Comparison of ENCODE assay signal across 9 mouse cellular contexts in genomic region chr1:87568398-87568797, GRCm38 (mm10). TPM values are rescaled to one million over a fixed set of nuclear protein-coding genes. Genes with fewer than 3 reads are reported as not detected.
DNase-seq lines count a peak whose midpoint lies in the region; ATAC-seq and TF ChIP-seq lines count a peak whose summit lies in the region.
"Had no signal": no experiment of that assay in that cellular context is flagged by ENCODE, and none has a peak within 500 bp of the region (broad histone marks: within the 10 kb centered on the region; RNA-seq: fewer than 3 reads in every experiment).

No protein-coding gene starts in this region.

- intact Hi-C loops in left cerebral cortex, postnatal 36 days (cut with DNase I) = no loop called here

- no peaks in the 10 kb centered on the region for H3K9me3 ChIP-seq in kidney, postnatal 0 days (replicated peaks; ENCODE audit: low read length)
- H3K9me3 ChIP-seq in midbrain, embryonic 15.5 days = no peaks in the 10 kb centered on the region
- H3K9me3 ChIP-seq: lung, embryonic 15.5 days had no signal

- no peaks in the 10 kb centered on the region for H3K36me3 ChIP-seq in kidney, postnatal 0 days (ENCODE audit: insufficient read depth, low read length)
- H3K36me3 ChIP-seq in small intestine, adult 2 months (ENCODE audit: control insufficient read depth, insufficient read depth, low read length) = no peaks in the 10 kb centered on the region
- H3K36me3 ChIP-seq in midbrain, embryonic 15.5 days (replicated peaks) = no peaks in the 10 kb centered on the region
- H3K36me3 ChIP-seq: lung, embryonic 15.5 days had no signal

- H3K27ac ChIP-seq in kidney, postnatal 0 days = no peak overlapping the region
- H3K27ac ChIP-seq in embryonic fibroblast, embryonic 13.5 days (ENCODE audit: insufficient read depth, low read length) = no peak overlapping the region
- no peak overlapping the region for H3K27ac ChIP-seq in small intestine, adult 2 months (ENCODE audit: insufficient read depth, low read depth, low read length)
- H3K27ac ChIP-seq in midbrain, embryonic 15.5 days = no peak overlapping the region
- H3K27ac ChIP-seq: lung, embryonic 15.5 days had no signal

- no peaks in the 10 kb centered on the region for H3K4me1 ChIP-seq in kidney, postnatal 0 days (replicated peaks; ENCODE audit: insufficient read depth, low read length)
- H3K4me1 ChIP-seq in embryonic fibroblast, embryonic 13.5 days (ENCODE audit: control insufficient read depth, insufficient read depth, low read length) = no peaks in the 10 kb centered on the region
- H3K4me1 ChIP-seq in small intestine, adult 2 months (ENCODE audit: control insufficient read depth, insufficient read depth, insufficient read length, low read length) = peaks cover 9% of the 10 kb centered on the region; the same call in 1 of the 2 replicates
- no peaks in the 10 kb centered on the region for H3K4me1 ChIP-seq in midbrain, embryonic 15.5 days

- no peak overlapping the region for H3K4me3 ChIP-seq in kidney, postnatal 0 days (replicated peaks; ENCODE audit: low read depth, low read length)
- H3K4me3 ChIP-seq in embryonic fibroblast, embryonic 13.5 days (ENCODE audit: insufficient read depth, low read length) = no peak overlapping the region
- no peak overlapping the region for H3K4me3 ChIP-seq in small intestine, adult 2 months (ENCODE audit: low read depth, low read length)
- no peak overlapping the region for H3K4me3 ChIP-seq in midbrain, embryonic 15.5 days
- H3K4me3 ChIP-seq: lung, embryonic 15.5 days had no signal

- 55% methylated on average over 6 of the region's 6 CpGs for WGBS in kidney, postnatal 0 days
- 42% methylated on average over 6 of the region's 6 CpGs for WGBS in small intestine, adult 2 months
- WGBS in midbrain, embryonic 15.5 days = 42% methylated on average over 6 of the region's 6 CpGs

- TF ChIP-seq POLR2A in embryonic fibroblast, embryonic 13.5 days (IDR thresholded peaks at IDR 0.05; ENCODE audit: low read depth, low read length) = no peak
- no peak for TF ChIP-seq POLR2A in small intestine, adult 2 months (IDR thresholded peaks at IDR 0.05; ENCODE audit: low read depth, low read length)

- H3K27me3 ChIP-seq in kidney, postnatal 0 days (ENCODE audit: insufficient read depth, low read length) = no peaks in the 10 kb centered on the region
- H3K27me3 ChIP-seq in small intestine, adult 2 months (ENCODE audit: control insufficient read depth, insufficient read depth, low read length) = no peaks in the 10 kb centered on the region
- H3K27me3 ChIP-seq in midbrain, embryonic 15.5 days (replicated peaks) = no peaks in the 10 kb centered on the region
- H3K27me3 ChIP-seq: lung, embryonic 15.5 days had no signal

- no peak overlapping the region for H3K4me2 ChIP-seq in kidney, postnatal 0 days (ENCODE audit: low read length)
- H3K4me2 ChIP-seq in midbrain, embryonic 15.5 days = no peak overlapping the region
- H3K4me2 ChIP-seq: lung, embryonic 15.5 days had no signal

- no peak for ATAC-seq in kidney, postnatal 0 days (replicated peaks; ENCODE audit: low FRiP score, low read depth)
- ATAC-seq in midbrain, embryonic 15.5 days (replicated peaks) = no peak

- TF ChIP-seq CTCF in kidney, postnatal 0 days (IDR thresholded peaks at IDR 0.05; ENCODE audit: low read depth) = peak; percentile 44; the same call in 1 of the 2 replicates
- 0 out of 2 replicates have a peak, but pooled peaks have one; percentile 11 for TF ChIP-seq CTCF in embryonic fibroblast, embryonic 13.5 days (IDR thresholded peaks at IDR 0.05; ENCODE audit: borderline replicate concordance, insufficient read depth, low read length)
- TF ChIP-seq CTCF in small intestine, adult 2 months (IDR thresholded peaks at IDR 0.05; ENCODE audit: extremely low read depth, insufficient read length, insufficient replicate concordance, low read depth, low read length) = peak; percentile 62; the same call in 1 of the 2 replicates

- H3K9ac ChIP-seq in kidney, postnatal 0 days (ENCODE audit: low read depth, low read length) = no peak overlapping the region
- H3K9ac ChIP-seq in midbrain, embryonic 15.5 days = no peak overlapping the region
- H3K9ac ChIP-seq: lung, embryonic 15.5 days had no signal

- DNase-seq in kidney, postnatal 0 days (ENCODE audit: low spot score) = no peak
- DNase-seq in kidney, postnatal 14 days = no peak
- DNase-seq in MEL-GATA-1-ER (ENCODE audit: extremely low read depth, low read depth) = peak; percentile 23
- no peak for DNase-seq in left cerebral cortex, postnatal 36 days (ENCODE audit: low spot score in 2 of 2)
- no peak for DNase-seq in urinary bladder, postnatal 36 days (ENCODE audit: low spot score in 2 of 2)

RNA-seq across cellular contexts. Expression of gene Ngef, which starts 5.3 kb away (rescaled TPM):
- polyA plus RNA-seq in kidney, postnatal 0 days (2015; fragmentation: Nextera tagmentation; extraction: Ambion mirVana) = 4.3 and 4.4 TPM in 2 replicates
- 0.68 and 1.2 TPM in 2 replicates for polyA plus RNA-seq in embryonic fibroblast, embryonic 13.5 days (2011; ENCODE audit: insufficient read length, low read depth, missing spikeins)
- 8.1 and 24.1 TPM in 2 replicates for polyA plus RNA-seq in small intestine, adult 2 months (2012; rRNA removed)
- total RNA-seq in left cerebral cortex, postnatal 36 days (2021) = 100 to 1,000 TPM; 359 to 394 TPM
- polyA plus RNA-seq in midbrain, embryonic 15.5 days (2015; fragmentation: Nextera tagmentation; extraction: Ambion mirVana) = 22.1 and 24.4 TPM in 2 replicates

RNA-seq across cellular contexts. Expression of gene Inpp5d, which starts 51.7 kb away (rescaled TPM):
- polyA plus RNA-seq in kidney, postnatal 0 days (2015; fragmentation: Nextera tagmentation; extraction: Ambion mirVana) = 4.0 and 6.6 TPM in 2 replicates
- 1.6 TPM in 1 of 2 replicates, not detected in the other for polyA plus RNA-seq in embryonic fibroblast, embryonic 13.5 days (2011; ENCODE audit: insufficient read length, low read depth, missing spikeins)
- 24.6 and 36.0 TPM in 2 replicates for polyA plus RNA-seq in small intestine, adult 2 months (2012; rRNA removed)
- total RNA-seq in left cerebral cortex, postnatal 36 days (2021) = 10 to 100 TPM; 19.8 to 20.5 TPM
- 4.8 and 5.4 TPM in 2 replicates for polyA plus RNA-seq in midbrain, embryonic 15.5 days (2015; fragmentation: Nextera tagmentation; extraction: Ambion mirVana)

RNA-seq across cellular contexts. Expression of gene Neu2, which starts 58.7 kb away (rescaled TPM):
- polyA plus RNA-seq in kidney, postnatal 0 days (2015; fragmentation: Nextera tagmentation; extraction: Ambion mirVana) = 2.9 and 3.0 TPM in 2 replicates
- not detected in 2 replicates for polyA plus RNA-seq in embryonic fibroblast, embryonic 13.5 days (2011; ENCODE audit: insufficient read length, low read depth, missing spikeins)
- 1.1 and 2.1 TPM in 2 replicates for polyA plus RNA-seq in small intestine, adult 2 months (2012; rRNA removed)
- 1 to 10 TPM; 5.7 to 8.7 TPM for total RNA-seq in left cerebral cortex, postnatal 36 days (2021)
- 0.15 and 0.46 TPM in 2 replicates for polyA plus RNA-seq in midbrain, embryonic 15.5 days (2015; fragmentation: Nextera tagmentation; extraction: Ambion mirVana)

Comparison
In these comparisons a context has a peak if more than half of its experiments do, and no peak if none do; other contexts are left out.
1. CTCF ChIP-seq: peak in every context shown above with its lines; median percentile 62 in small intestine, adult 2 months; 44 in kidney, postnatal 0 days; 11 in embryonic fibroblast, embryonic 13.5 days.